Mouse (Mus musculus) embryonic facial prominence, embryonic 12.5 days (tissue): ENCODE measurements around the gene Arid3a. TPM values are rescaled to one million over a fixed set of nuclear protein-coding genes. Genes with fewer than 3 reads are reported as not detected.

ENCODE experiments used
- ATAC-seq: fragments of 200-750 bp; cut with Nextera tagmentation; 2 replicates; pipeline ENCODE4 v1.8.0; 2017; ENCODE audit not compliant: insufficient number of reproducible peaks, insufficient read depth, low FRiP score, low TSS enrichment
- H3K27ac ChIP-seq: fragments of 300-500 bp; sonication (generic); 2 replicates; pipeline ENCODE4 v1.5.1; 2016; ENCODE audit warnings: mild to moderate bottlenecking
- H3K27me3 ChIP-seq: fragments of 300-500 bp; sonication (generic); 2 replicates; pipeline ENCODE4 v1.6.1; 2016; ENCODE audit warnings: mild to moderate bottlenecking, moderate library complexity
- H3K36me3 ChIP-seq: fragments of 300-500 bp; sonication (generic); 2 replicates; pipeline ENCODE4 v1.6.1; 2016; ENCODE audit warnings: mild to moderate bottlenecking
- H3K4me1 ChIP-seq: fragments of 300-500 bp; sonication (generic); 2 replicates; pipeline ENCODE4 v1.6.1; 2016
- H3K4me2 ChIP-seq: fragments of 300-500 bp; sonication (generic); replicated peaks from 2 replicates; pipeline ENCODE4 v1.6.1; 2016; ENCODE audit warnings: mild to moderate bottlenecking, moderate library complexity
- H3K4me3 ChIP-seq: fragments of 300-500 bp; sonication (generic); 2 replicates; pipeline ENCODE4 v1.5.1; 2016; ENCODE audit warnings: mild to moderate bottlenecking
- H3K9ac ChIP-seq: fragments of 300-500 bp; sonication (generic); 2 replicates; pipeline ENCODE4 v1.6.1; 2016; ENCODE audit warnings: mild to moderate bottlenecking, moderate library complexity
- H3K9me3 ChIP-seq: fragments of 300-500 bp; sonication (generic); 2 replicates; pipeline ENCODE4 v1.6.1; 2016; ENCODE audit warnings: mild to moderate bottlenecking, moderate library complexity
- WGBS: fragments of 180-500 bp; shearing (Covaris S2); methylation state at CpG from one replicate; pipeline ENCODE4 v1.1.7; 2016; 5-methylcytosine and 5-hydroxymethylcytosine counted together
- polyA plus RNA-seq: library from polyadenylated mRNA; unstranded; fragments of >200 nt; fragmentation: Nextera tagmentation; extraction: Ambion mirVana; gene quantifications from 2 replicates; pipeline ENCODE4 v1.2.1, GENCODE M21; 2016

Arid3a gene
- polyA plus RNA-seq, 1 experiment from 2014 or later = 4.9 TPM

- H3K27ac ChIP-seq = 0 out of 2 replicates have a peak overlapping the region, but pooled peaks have one; percentile 97
- H3K9ac ChIP-seq = 0 out of 2 replicates have a peak overlapping the region, but pooled peaks have one; percentile 7
- H3K27me3 ChIP-seq = no peaks in the 10 kb centered on the region
- H3K9me3 ChIP-seq = no peaks in the 10 kb centered on the region
- no peak for ATAC-seq
- H3K36me3 ChIP-seq = peaks cover 38% of the 10 kb centered on the region
- H3K4me1 ChIP-seq = peaks cover 53% of the 10 kb centered on the region
- H3K4me3 ChIP-seq = no peak overlapping the region
- H3K4me2 ChIP-seq = no peak overlapping the region
- 88% methylated on average over 18 of the region's 18 CpGs for WGBS
Observed at GRCm38 (mm10) chr10:79929967-79930825, 3.4 kb downstream of the Arid3a start.

- no peaks in the 10 kb centered on the region for H3K27me3 ChIP-seq
- peaks cover 38% of the 10 kb centered on the region for H3K36me3 ChIP-seq
- no peak for ATAC-seq
- H3K4me3 ChIP-seq = no peak overlapping the region
- no peak overlapping the region for H3K4me2 ChIP-seq
- no peak overlapping the region for H3K27ac ChIP-seq
- WGBS = 87% methylated on average over 16 of the region's 16 CpGs
- peaks cover 49% of the 10 kb centered on the region for H3K4me1 ChIP-seq
- no peaks in the 10 kb centered on the region for H3K9me3 ChIP-seq
- 0 out of 2 replicates have a peak overlapping the region, but pooled peaks have one; percentile 7 for H3K9ac ChIP-seq
Observed at GRCm38 (mm10) chr10:79930826-79931186, 4.0 kb downstream of the Arid3a start.

GRCm38 (mm10) chr10:79931797-79932196 is 5.0 kb downstream of the Arid3a start:
- ATAC-seq = no peak
- H3K27ac ChIP-seq = peak overlapping the region; percentile 70
- 0 out of 2 replicates have a peak overlapping the region, but pooled peaks have one; percentile 0 for H3K4me3 ChIP-seq
- H3K9me3 ChIP-seq = no peaks in the 10 kb centered on the region
- peaks cover 47% of the 10 kb centered on the region for H3K36me3 ChIP-seq
- H3K4me2 ChIP-seq = no peak overlapping the region
- peaks cover 48% of the 10 kb centered on the region for H3K4me1 ChIP-seq
- 79% methylated on average over 9 of the region's 9 CpGs for WGBS
- H3K27me3 ChIP-seq = no peaks in the 10 kb centered on the region
- no peak overlapping the region for H3K9ac ChIP-seq

- no peak for ATAC-seq
Observed at GRCm38 (mm10) chr10:79932736-79933135, 5.9 kb downstream of the Arid3a start.

GRCm38 (mm10) chr10:79933145-79933679 is 6.4 kb downstream of the Arid3a start:
- WGBS = 54% methylated on average over 9 of the region's 9 CpGs
- Histone ChIP-seq H3K36me3 (peaks cover 61% of the 10 kb centered on the region), H3K4me2 (peak overlapping the region; percentile 15; the same call in 1 of the 2 replicates), H3K4me3 (no peak overlapping the region), H3K9ac (no peak overlapping the region), H3K27me3 (no peaks in the 10 kb centered on the region), H3K9me3 (no peaks in the 10 kb centered on the region), H3K27ac (peak overlapping the region; percentile 70; the same call in 1 of the 2 replicates), H3K4me1 (peaks cover 54% of the 10 kb centered on the region)
- no peak for ATAC-seq

More at GRCm38 (mm10) chr10:79932736-79933135, 5.9 kb downstream of the Arid3a start:
- peaks cover 57% of the 10 kb centered on the region for H3K36me3 ChIP-seq
- no peaks in the 10 kb centered on the region for H3K9me3 ChIP-seq
- no peak overlapping the region for H3K4me3 ChIP-seq
- H3K9ac ChIP-seq = no peak overlapping the region; the same call in 1 of the 2 replicates
- WGBS = 9% methylated on average over 8 of the region's 8 CpGs
- peak overlapping the region; percentile 15; the same call in 1 of the 2 replicates for H3K4me2 ChIP-seq
- H3K27ac ChIP-seq = peak overlapping the region; percentile 70
- H3K27me3 ChIP-seq = no peaks in the 10 kb centered on the region
- H3K4me1 ChIP-seq = peaks cover 54% of the 10 kb centered on the region

GRCm38 (mm10) chr10:79933861-79934260 is 7.0 kb downstream of the Arid3a start:
- Histone ChIP-seq H3K9me3 (no peaks in the 10 kb centered on the region), H3K4me3 (no peak overlapping the region), H3K4me2 (no peak overlapping the region), H3K4me1 (peaks cover 47% of the 10 kb centered on the region), H3K36me3 (peaks cover 62% of the 10 kb centered on the region), H3K9ac (no peak overlapping the region), H3K27me3 (no peaks in the 10 kb centered on the region), H3K27ac (no peak overlapping the region; the same call in 1 of the 2 replicates)
- ATAC-seq = no peak
- 55% methylated on average over 6 of the region's 6 CpGs for WGBS

- Histone ChIP-seq H3K27me3 (no peaks in the 10 kb centered on the region), H3K9me3 (no peaks in the 10 kb centered on the region), H3K4me1 (peaks cover 43% of the 10 kb centered on the region), H3K4me2 (no peak overlapping the region), H3K27ac (no peak overlapping the region; the same call in 1 of the 2 replicates), H3K36me3 (peaks cover 62% of the 10 kb centered on the region), H3K9ac (no peak overlapping the region), H3K4me3 (no peak overlapping the region)
- 71% methylated on average over 13 of the region's 13 CpGs for WGBS
- ATAC-seq = no peak
Observed at GRCm38 (mm10) chr10:79934272-79934721, 7.5 kb downstream of the Arid3a start.

- H3K9me3 ChIP-seq = no peaks in the 10 kb centered on the region
- H3K4me1 ChIP-seq = peaks cover 37% of the 10 kb centered on the region
- H3K27ac ChIP-seq = no peak overlapping the region; the same call in 1 of the 2 replicates
- no peak overlapping the region for H3K9ac ChIP-seq
- no peak overlapping the region for H3K4me2 ChIP-seq
- H3K27me3 ChIP-seq = no peaks in the 10 kb centered on the region
- no peak for ATAC-seq
- peaks cover 65% of the 10 kb centered on the region for H3K36me3 ChIP-seq
- H3K4me3 ChIP-seq = no peak overlapping the region
- 84% methylated on average over 16 of the region's 16 CpGs for WGBS
Observed at GRCm38 (mm10) chr10:79934794-79935569, 8.1 kb downstream of the Arid3a start.

- peaks cover 64% of the 10 kb centered on the region for H3K36me3 ChIP-seq
Observed at GRCm38 (mm10) chr10:79936284-79936910, 9.6 kb downstream of the Arid3a start.

GRCm38 (mm10) chr10:79936911-79937441 is 10.1 kb downstream of the Arid3a start:
- ATAC-seq = no peak
- H3K27ac ChIP-seq = no peak overlapping the region
- H3K4me1 ChIP-seq = peaks cover 31% of the 10 kb centered on the region
- no peak overlapping the region for H3K4me2 ChIP-seq
- H3K4me3 ChIP-seq = no peak overlapping the region
- H3K9ac ChIP-seq = no peak overlapping the region
- H3K9me3 ChIP-seq = no peaks in the 10 kb centered on the region
- no peaks in the 10 kb centered on the region for H3K27me3 ChIP-seq
- 81% methylated on average over 27 of the region's 27 CpGs for WGBS
- H3K36me3 ChIP-seq = peaks cover 63% of the 10 kb centered on the region

More at GRCm38 (mm10) chr10:79936284-79936910, 9.6 kb downstream of the Arid3a start:
- H3K4me2 ChIP-seq = no peak overlapping the region
- WGBS = 58% methylated on average over 10 of the region's 10 CpGs
- ATAC-seq = no peak
- H3K4me3 ChIP-seq = no peak overlapping the region
- H3K27me3 ChIP-seq = no peaks in the 10 kb centered on the region
- H3K9me3 ChIP-seq = no peaks in the 10 kb centered on the region
- no peak overlapping the region for H3K9ac ChIP-seq
- H3K27ac ChIP-seq = no peak overlapping the region
- H3K4me1 ChIP-seq = peaks cover 37% of the 10 kb centered on the region
